Mouse (Mus musculus) urinary bladder, postnatal 25 days (tissue): Measurements from ENCODE around the gene Hes3.

Experiments used
- DNase-seq: peaks from one replicate; pipeline ENCODE4 v3.0.0; 2022; ENCODE audit warnings: low spot score

The Hes3 gene

GRCm38 (mm10) chr4:152253183-152253759 is 38.2 kb downstream of the Hes3 start:
- no peak for DNase-seq

GRCm38 (mm10) chr4:152250615-152251014 is 40.8 kb downstream of the Hes3 start:
- no peak for DNase-seq

- no peak for DNase-seq
These were observed 44.3 kb downstream of the Hes3 start for GRCm38 (mm10) chr4:152247195-152247594.

- DNase-seq = no peak
These were observed 45.5 kb downstream of the Hes3 start for GRCm38 (mm10) chr4:152246011-152246410.

GRCm38 (mm10) chr4:152244545-152245522 is 46.6 kb downstream of the Hes3 start:
- DNase-seq = no peak

- DNase-seq = no peak
These were observed 47.5 kb downstream of the Hes3 start for GRCm38 (mm10) chr4:152243969-152244368.

- no peak for DNase-seq
These were observed 48.1 kb downstream of the Hes3 start for GRCm38 (mm10) chr4:152243241-152243891.

GRCm38 (mm10) chr4:152239974-152240373 is 51.5 kb downstream of the Hes3 start:
- DNase-seq = no peak
